In genomic region chr9:119751507-119751906, GRCm38 (mm10) we compare ENCODE assay signal across 9 mouse cellular contexts. TPM values are rescaled to one million over a fixed set of nuclear protein-coding genes. Genes with fewer than 3 reads are reported as not detected.
DNase-seq lines count a peak whose midpoint lies in the region; ATAC-seq and TF ChIP-seq lines count a peak whose summit lies in the region.
"Had no signal": no experiment of that assay in that cellular context is flagged by ENCODE, and none has a peak within 500 bp of the region (broad histone marks: within the 10 kb centered on the region; RNA-seq: fewer than 3 reads in every experiment).

No protein-coding gene starts in this region.

- no peak overlapping the region for H3K4me2 ChIP-seq in liver, postnatal 0 days (ENCODE audit: low read depth, low read length)
- no peak overlapping the region for H3K4me2 ChIP-seq in liver, embryonic 11.5 days
- no peak overlapping the region for H3K4me2 ChIP-seq in midbrain, embryonic 15.5 days
- H3K4me2 ChIP-seq: lung, embryonic 15.5 days had no signal

- H3K27ac ChIP-seq in liver, postnatal 0 days (ENCODE audit: low read depth), result no peak overlapping the region
- H3K27ac ChIP-seq in liver, embryonic 11.5 days (ENCODE audit: low read depth, low read length), result no peak overlapping the region
- H3K27ac ChIP-seq in embryonic facial prominence, embryonic 10.5 days (replicated peaks), result no peak overlapping the region
- H3K27ac ChIP-seq in midbrain, embryonic 15.5 days, result no peak overlapping the region
- H3K27ac ChIP-seq: lung, embryonic 15.5 days had no signal

- H3K9me3 ChIP-seq in liver, postnatal 0 days (ENCODE audit: low read length), result no peaks in the 10 kb centered on the region
- H3K9me3 ChIP-seq in liver, embryonic 11.5 days (ENCODE audit: control insufficient read depth, low read length), result no peaks in the 10 kb centered on the region
- H3K9me3 ChIP-seq in embryonic facial prominence, embryonic 10.5 days, result 0 out of 2 replicates have a peak, but pooled peaks cover 4% of the 10 kb centered on the region
- H3K9me3 ChIP-seq in midbrain, embryonic 15.5 days, result no peaks in the 10 kb centered on the region
- H3K9me3 ChIP-seq: lung, embryonic 15.5 days had no signal

- ATAC-seq in liver, postnatal 0 days, result no peak
- ATAC-seq in liver, embryonic 11.5 days (replicated peaks; ENCODE audit: low FRiP score), result no peak
- peak; percentile 54; the same call in 1 of the 2 replicates for ATAC-seq in midbrain, embryonic 15.5 days (replicated peaks)

- DNase-seq in adrenal gland, adult 2 months, result peak; percentile 16
- no peak for DNase-seq in adrenal gland, adult 8-10 months
- no peak for DNase-seq in liver, postnatal 0 days
- DNase-seq in liver, embryonic 11.5 days (ENCODE audit: low spot score), result no peak
- DNase-seq in embryonic facial prominence, embryonic 10.5 days (ENCODE audit: low spot score), result peak; percentile 22
- peak; percentile 8 to 55 for DNase-seq in layer of hippocampus, adult 18-20 months (ENCODE audit: low spot score in 2 of 2)
- DNase-seq in spleen, adult 12 weeks (ENCODE audit: low spot score), result no peak

- H3K27me3 ChIP-seq in liver, postnatal 0 days (ENCODE audit: insufficient read depth, low read length), result no peaks in the 10 kb centered on the region
- no peaks in the 10 kb centered on the region for H3K27me3 ChIP-seq in liver, embryonic 11.5 days (replicated peaks; ENCODE audit: control insufficient read depth, insufficient read depth, low read length)
- H3K27me3 ChIP-seq in embryonic facial prominence, embryonic 10.5 days (replicated peaks; ENCODE audit: low read depth, poor library complexity, severe bottlenecking), result no peaks in the 10 kb centered on the region
- H3K27me3 ChIP-seq in midbrain, embryonic 15.5 days (replicated peaks), result no peaks in the 10 kb centered on the region
- H3K27me3 ChIP-seq: lung, embryonic 15.5 days had no signal

- H3K4me3 ChIP-seq in liver, postnatal 0 days (ENCODE audit: low read depth, low read length), result no peak overlapping the region
- H3K4me3 ChIP-seq in liver, embryonic 11.5 days (ENCODE audit: low read depth, low read length), result no peak overlapping the region
- H3K4me3 ChIP-seq in embryonic facial prominence, embryonic 10.5 days, result no peak overlapping the region
- no peak overlapping the region for H3K4me3 ChIP-seq in midbrain, embryonic 15.5 days
- H3K4me3 ChIP-seq: lung, embryonic 15.5 days had no signal

- no peak for TF ChIP-seq EP300 in liver, postnatal 0 days (IDR thresholded peaks at IDR 0.05; ENCODE audit: low read depth)

- H3K36me3 ChIP-seq in liver, postnatal 0 days (replicated peaks; ENCODE audit: insufficient read depth, low read length), result no peaks in the 10 kb centered on the region
- H3K36me3 ChIP-seq in liver, embryonic 11.5 days (ENCODE audit: control insufficient read depth, insufficient read depth, low read length), result no peaks in the 10 kb centered on the region
- H3K36me3 ChIP-seq in embryonic facial prominence, embryonic 10.5 days (replicated peaks), result no peaks in the 10 kb centered on the region
- no peaks in the 10 kb centered on the region for H3K36me3 ChIP-seq in midbrain, embryonic 15.5 days (replicated peaks)
- H3K36me3 ChIP-seq: lung, embryonic 15.5 days had no signal

- peak; percentile 63 for TF ChIP-seq CTCF in liver, postnatal 0 days (IDR thresholded peaks at IDR 0.05; ENCODE audit: low read depth)

- no peaks in the 10 kb centered on the region for H3K4me1 ChIP-seq in liver, postnatal 0 days (ENCODE audit: insufficient read depth)
- no peaks in the 10 kb centered on the region for H3K4me1 ChIP-seq in liver, embryonic 11.5 days (replicated peaks; ENCODE audit: control insufficient read depth, insufficient read depth, low read length)
- H3K4me1 ChIP-seq in embryonic facial prominence, embryonic 10.5 days, result peaks cover 5% of the 10 kb centered on the region; the same call in 1 of the 2 replicates
- no peaks in the 10 kb centered on the region for H3K4me1 ChIP-seq in midbrain, embryonic 15.5 days

- 8% methylated on average over 5 of the region's 5 CpGs for WGBS in liver, postnatal 0 days (ENCODE audit: insufficient replicate concordance)
- 14% methylated on average over 5 of the region's 5 CpGs for WGBS in liver, embryonic 11.5 days
- WGBS in embryonic facial prominence, embryonic 10.5 days, result 19% methylated on average over 5 of the region's 5 CpGs
- 11% methylated on average over 5 of the region's 5 CpGs for WGBS in midbrain, embryonic 15.5 days

- no peak overlapping the region for H3K9ac ChIP-seq in liver, postnatal 0 days (replicated peaks)
- H3K9ac ChIP-seq in liver, embryonic 11.5 days (ENCODE audit: low read depth, low read length), result no peak overlapping the region
- H3K9ac ChIP-seq in midbrain, embryonic 15.5 days, result no peak overlapping the region
- H3K9ac ChIP-seq: lung, embryonic 15.5 days had no signal

RNA-seq across cellular contexts. Expression of gene Scn10a, which starts 32.4 kb away (rescaled TPM):
- total RNA-seq in adrenal gland, adult 2 months (2021), result not detected
- not detected in 2 replicates for polyA plus RNA-seq in adrenal gland, adult 2 months (2012; rRNA removed)
- not detected for total RNA-seq in adrenal gland, adult 8-10 months (2022)
- polyA plus RNA-seq in liver, postnatal 0 days (2015; fragmentation: Nextera tagmentation; extraction: Ambion mirVana), result 0.02 and 0.04 TPM in 2 replicates
- polyA plus RNA-seq in liver, embryonic 11.5 days (2014; fragmentation: Nextera tagmentation; extraction: Ambion mirVana), result 0.15 and 0.17 TPM in 2 replicates
- 0.13 and 0.44 TPM in 2 replicates for polyA plus RNA-seq in embryonic facial prominence, embryonic 10.5 days (2016; fragmentation: Nextera tagmentation; extraction: Ambion mirVana)
- total RNA-seq in layer of hippocampus, adult 18-20 months (2021), result not detected
- polyA plus RNA-seq in midbrain, embryonic 15.5 days (2015; fragmentation: Nextera tagmentation; extraction: Ambion mirVana), result 0.03 TPM in 1 of 2 replicates, not detected in the other

Comparison
In these comparisons a context has a peak if more than half of its experiments do, and no peak if none do; other contexts are left out.
1. DNase-seq: peak in adrenal gland, adult 2 months (single experiment), embryonic facial prominence, embryonic 10.5 days (single experiment) and layer of hippocampus, adult 18-20 months (2 of 2); none in adrenal gland, adult 8-10 months (single experiment), liver, postnatal 0 days (single experiment), liver, embryonic 11.5 days (single experiment) and spleen, adult 12 weeks (single experiment).